Mouse (Mus musculus): ENCODE measurements at regions not wholly inside any gene's neighbourhood (a gene's known extent, or its start where the extent isn't known, plus 50 kb on each side); places are given as distances from the start of the nearest gene placed in this dataset.

DNA sequence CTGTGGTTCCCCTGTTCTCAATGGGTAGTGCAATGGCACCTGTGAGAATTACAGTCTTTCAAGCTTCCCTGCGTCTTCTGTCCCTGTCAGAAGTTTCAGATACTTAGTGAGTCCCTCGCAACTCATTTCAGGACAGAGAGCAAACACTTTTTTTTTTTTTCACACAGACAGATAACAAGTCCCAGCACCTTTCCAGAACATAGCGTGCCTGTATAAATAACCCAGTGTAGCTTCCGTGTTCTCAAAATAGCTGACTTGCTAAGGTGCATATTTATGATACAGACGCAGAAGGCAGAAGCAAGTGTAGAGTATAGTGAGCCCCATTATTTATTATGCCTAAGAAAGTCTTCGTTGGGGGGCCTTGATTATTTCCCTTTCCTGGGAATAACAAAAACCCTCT lies 929.4 kb downstream of the Robo2 start:
- H3K9me3 ChIP-seq (replicated peaks): 0 out of 2 replicates have a peak, but pooled peaks cover 4% of the 10 kb centered on the region
- ATAC-seq (ENCODE audit: extremely low read depth, insufficient number of reproducible peaks, low FRiP score, poor library complexity, severe bottlenecking): no peak

DNA sequence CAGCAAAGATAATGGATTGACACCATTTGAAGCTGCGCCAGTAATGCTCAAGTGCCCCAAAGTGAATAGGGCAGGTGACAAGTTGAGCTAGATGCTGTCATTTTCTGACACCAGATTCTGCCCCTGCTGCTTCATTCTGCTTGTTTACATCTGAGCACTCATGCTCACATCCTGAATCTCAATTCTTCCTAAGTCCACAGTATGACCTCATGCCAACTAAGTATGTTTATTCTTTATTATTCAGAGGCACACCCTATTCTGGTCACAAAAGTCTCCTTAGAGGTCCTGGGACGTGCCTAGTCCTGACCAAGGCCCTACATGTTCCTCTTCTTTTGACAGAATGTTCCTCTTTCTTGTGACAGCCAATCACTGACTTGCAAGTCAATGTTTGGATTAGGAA lies 938.1 kb downstream of the Robo2 start:
- Histone ChIP-seq H3K36me3 (replicated peaks) (no peaks in the 10 kb centered on the region), H3K4me3 (ENCODE audit: low read depth, low read length) (no peak overlapping the region), H3K9me3 (replicated peaks) (no peaks in the 10 kb centered on the region), H3K4me1 (ENCODE audit: insufficient read depth, low read depth, low read length) (no peaks in the 10 kb centered on the region), H3K27me3 (ENCODE audit: insufficient read depth, low read length) (no peaks in the 10 kb centered on the region)
- no peak for DNase-seq (ENCODE audit: low spot score)
- TF ChIP-seq GATA2 (IDR thresholded peaks at IDR 0.05; ENCODE audit: borderline replicate concordance, low read depth, low read length) (no peak), CTCF (IDR thresholded peaks at IDR 0.05; ENCODE audit: low read depth, low read length) (no peak), POLR2AphosphoS5 (IDR thresholded peaks at IDR 0.05; ENCODE audit: insufficient replicate concordance, low read depth, low read length) (no peak), GATA1 (IDR thresholded peaks at IDR 0.05; ENCODE audit: borderline replicate concordance, low read length) (no peak), TAL1 (conservative IDR thresholded peaks at IDR 0.05; ENCODE audit: low read depth, low read length) (no peak)
- ATAC-seq (ENCODE audit: extremely low read depth, insufficient number of reproducible peaks, low FRiP score, poor library complexity, severe bottlenecking): no peak

More for the DNA sequence above, 929.4 kb downstream of the Robo2 start:
- TF ChIP-seq CTCF (IDR thresholded peaks at IDR 0.05; ENCODE audit: low read depth, low read length) (no peak), POLR2AphosphoS5 (IDR thresholded peaks at IDR 0.05; ENCODE audit: insufficient replicate concordance, low read depth, low read length) (no peak), GATA2 (IDR thresholded peaks at IDR 0.05; ENCODE audit: borderline replicate concordance, low read depth, low read length) (no peak), TAL1 (conservative IDR thresholded peaks at IDR 0.05; ENCODE audit: low read depth, low read length) (no peak), GATA1 (IDR thresholded peaks at IDR 0.05; ENCODE audit: borderline replicate concordance, low read length) (no peak)
- H3K4me3 ChIP-seq (ENCODE audit: low read depth, low read length): no peak overlapping the region
- no peaks in the 10 kb centered on the region for H3K4me1 ChIP-seq (ENCODE audit: insufficient read depth, low read depth, low read length)
- H3K36me3 ChIP-seq (replicated peaks): no peaks in the 10 kb centered on the region
- no peaks in the 10 kb centered on the region for H3K27me3 ChIP-seq (ENCODE audit: insufficient read depth, low read length)
- DNase-seq (ENCODE audit: low spot score): no peak

DNA sequence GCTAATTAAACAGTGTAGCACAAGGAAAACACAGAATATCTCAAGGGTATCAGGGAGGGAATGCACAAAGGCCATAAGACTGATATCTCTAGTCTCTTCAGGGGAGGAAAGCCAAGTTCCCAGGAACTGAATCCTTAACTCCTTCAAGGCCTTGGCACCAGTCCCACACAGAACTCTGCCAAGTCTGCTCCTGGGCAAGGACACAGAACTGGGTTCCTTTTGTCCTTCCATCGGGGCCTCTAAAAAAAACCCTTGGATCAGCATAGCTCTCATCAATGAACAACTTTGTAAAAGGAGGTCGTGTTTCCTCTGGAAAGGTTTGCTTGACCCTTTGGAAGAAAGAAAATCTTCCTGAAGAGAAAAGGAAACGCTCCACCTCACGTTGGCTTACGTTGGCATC lies 940.1 kb downstream of the Robo2 start:
- H3K4me3 ChIP-seq (ENCODE audit: low read depth, low read length): no peak overlapping the region
- H3K4me1 ChIP-seq (ENCODE audit: insufficient read depth, low read depth, low read length): no peaks in the 10 kb centered on the region
- no peak for TF ChIP-seq GATA2 (IDR thresholded peaks at IDR 0.05; ENCODE audit: borderline replicate concordance, low read depth, low read length)
- no peak for TF ChIP-seq POLR2AphosphoS5 (IDR thresholded peaks at IDR 0.05; ENCODE audit: insufficient replicate concordance, low read depth, low read length)
- no peak for TF ChIP-seq GATA1 (IDR thresholded peaks at IDR 0.05; ENCODE audit: borderline replicate concordance, low read length)
- TF ChIP-seq CTCF (IDR thresholded peaks at IDR 0.05; ENCODE audit: low read depth, low read length): no peak
- no peak for TF ChIP-seq TAL1 (conservative IDR thresholded peaks at IDR 0.05; ENCODE audit: low read depth, low read length)
- no peaks in the 10 kb centered on the region for H3K9me3 ChIP-seq (replicated peaks)
- DNase-seq (ENCODE audit: low spot score) (no peak), ATAC-seq (ENCODE audit: extremely low read depth, insufficient number of reproducible peaks, low FRiP score, poor library complexity, severe bottlenecking) (no peak)
- H3K27me3 ChIP-seq (ENCODE audit: insufficient read depth, low read length): no peaks in the 10 kb centered on the region
- H3K36me3 ChIP-seq (replicated peaks): no peaks in the 10 kb centered on the region

DNA sequence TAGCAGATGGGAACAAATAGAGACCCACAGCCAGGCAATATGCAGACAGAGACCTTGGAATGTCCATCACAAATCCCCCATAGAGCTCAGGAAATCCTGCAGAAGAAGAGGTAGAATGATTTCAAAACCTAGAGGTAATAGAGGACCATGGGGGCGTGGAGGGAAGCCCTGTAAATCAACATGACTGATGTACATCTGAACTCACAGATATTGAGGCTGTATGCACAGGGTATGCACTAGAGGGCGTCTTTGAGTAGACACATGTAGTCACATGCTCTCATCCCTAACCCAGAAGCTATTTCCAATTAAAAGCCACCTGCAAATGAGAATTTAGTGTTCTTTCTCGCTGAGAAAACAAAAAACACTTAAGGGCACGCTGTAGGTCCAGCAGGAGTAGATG lies 941.1 kb downstream of the Robo2 start:
- H3K36me3 ChIP-seq (replicated peaks): no peaks in the 10 kb centered on the region
- no peak overlapping the region for H3K4me3 ChIP-seq (ENCODE audit: low read depth, low read length)
- ATAC-seq (ENCODE audit: extremely low read depth, insufficient number of reproducible peaks, low FRiP score, poor library complexity, severe bottlenecking) (no peak), DNase-seq (ENCODE audit: low spot score) (no peak)
- H3K4me1 ChIP-seq (ENCODE audit: insufficient read depth, low read depth, low read length): no peaks in the 10 kb centered on the region
- no peaks in the 10 kb centered on the region for H3K27me3 ChIP-seq (ENCODE audit: insufficient read depth, low read length)
- no peaks in the 10 kb centered on the region for H3K9me3 ChIP-seq (replicated peaks)
- no peak for TF ChIP-seq GATA1 (IDR thresholded peaks at IDR 0.05; ENCODE audit: borderline replicate concordance, low read length)
- no peak for TF ChIP-seq TAL1 (conservative IDR thresholded peaks at IDR 0.05; ENCODE audit: low read depth, low read length)
- no peak for TF ChIP-seq CTCF (IDR thresholded peaks at IDR 0.05; ENCODE audit: low read depth, low read length)
- TF ChIP-seq GATA2 (IDR thresholded peaks at IDR 0.05; ENCODE audit: borderline replicate concordance, low read depth, low read length): no peak

DNA sequence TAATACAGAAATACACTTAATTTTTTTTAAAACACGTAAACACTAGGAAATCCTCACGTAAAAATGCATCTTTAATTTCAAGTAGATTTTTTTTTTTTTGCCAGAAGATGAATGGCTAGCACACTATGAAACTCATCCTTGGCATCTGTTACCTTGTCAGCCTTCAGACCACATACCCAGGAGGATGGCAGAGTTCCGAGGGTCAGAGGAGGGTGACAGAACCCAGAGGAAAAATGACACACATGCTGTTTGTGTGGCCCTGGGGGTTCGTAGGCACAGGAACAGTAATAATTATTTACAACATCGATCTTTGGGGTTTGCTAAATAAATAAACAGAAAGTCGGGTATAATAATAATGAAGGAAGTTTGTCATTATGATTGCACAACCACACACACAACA lies 945.3 kb downstream of the Robo2 start:
- no peak for DNase-seq (ENCODE audit: low spot score)
- no peak for ATAC-seq (ENCODE audit: extremely low read depth, insufficient number of reproducible peaks, low FRiP score, poor library complexity, severe bottlenecking)
- no peak for TF ChIP-seq TAL1 (conservative IDR thresholded peaks at IDR 0.05; ENCODE audit: low read depth, low read length)
- no peak for TF ChIP-seq GATA2 (IDR thresholded peaks at IDR 0.05; ENCODE audit: borderline replicate concordance, low read depth, low read length)
- no peak for TF ChIP-seq POLR2AphosphoS5 (IDR thresholded peaks at IDR 0.05; ENCODE audit: insufficient replicate concordance, low read depth, low read length)
- no peak for TF ChIP-seq GATA1 (IDR thresholded peaks at IDR 0.05; ENCODE audit: borderline replicate concordance, low read length)
- Histone ChIP-seq H3K36me3 (replicated peaks) (no peaks in the 10 kb centered on the region), H3K9me3 (replicated peaks) (no peaks in the 10 kb centered on the region), H3K27me3 (ENCODE audit: insufficient read depth, low read length) (no peaks in the 10 kb centered on the region), H3K4me1 (ENCODE audit: insufficient read depth, low read depth, low read length) (no peaks in the 10 kb centered on the region), H3K4me3 (ENCODE audit: low read depth, low read length) (no peak overlapping the region)

DNA sequence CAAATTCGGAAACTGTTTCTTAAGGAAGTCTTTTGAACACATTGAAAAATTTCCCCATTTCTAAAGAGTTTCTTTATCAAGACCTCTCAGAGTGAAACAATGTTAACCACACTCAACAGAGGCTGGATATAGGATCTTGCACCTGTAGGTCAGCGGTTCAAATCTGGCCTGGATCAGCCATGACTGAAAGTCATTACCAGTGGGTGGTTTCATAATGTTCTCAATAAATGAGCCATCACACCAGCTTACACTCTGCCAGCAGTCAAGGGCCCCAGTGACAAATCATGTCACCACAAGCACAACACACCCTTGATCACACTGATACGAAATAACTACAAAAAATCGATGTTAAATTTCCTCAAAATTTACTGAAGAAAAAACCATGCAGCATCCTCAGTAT lies 949.1 kb downstream of the Robo2 start:
- TF ChIP-seq TAL1 (conservative IDR thresholded peaks at IDR 0.05; ENCODE audit: low read depth, low read length) (no peak), GATA2 (IDR thresholded peaks at IDR 0.05; ENCODE audit: borderline replicate concordance, low read depth, low read length) (no peak), CTCF (IDR thresholded peaks at IDR 0.05; ENCODE audit: low read depth, low read length) (no peak), POLR2AphosphoS5 (IDR thresholded peaks at IDR 0.05; ENCODE audit: insufficient replicate concordance, low read depth, low read length) (no peak), GATA1 (IDR thresholded peaks at IDR 0.05; ENCODE audit: borderline replicate concordance, low read length) (no peak)
- Histone ChIP-seq H3K27me3 (ENCODE audit: insufficient read depth, low read length) (no peaks in the 10 kb centered on the region), H3K36me3 (replicated peaks) (no peaks in the 10 kb centered on the region), H3K4me1 (ENCODE audit: insufficient read depth, low read depth, low read length) (no peaks in the 10 kb centered on the region), H3K9me3 (replicated peaks) (no peaks in the 10 kb centered on the region), H3K4me3 (ENCODE audit: low read depth, low read length) (no peak overlapping the region)
- DNase-seq (ENCODE audit: low spot score) (no peak), ATAC-seq (ENCODE audit: extremely low read depth, insufficient number of reproducible peaks, low FRiP score, poor library complexity, severe bottlenecking) (no peak)

Data from G1E (cell line).